Mouse (Mus musculus) liver, embryonic 11.5 days (tissue): ENCODE results near the gene Kat6b. TPM values are rescaled to one million over a fixed set of nuclear protein-coding genes. Genes with fewer than 3 reads are reported as not detected.
"Not testable (repeated sequence)": the region's sequence is repeated elsewhere in the genome, so short reads cannot be mapped to it uniquely, and the experiment has no call there.

Source experiments
- ATAC-seq: fragments of 200-750 bp; cut with Nextera tagmentation; replicated peaks from 2 replicates; pipeline ENCODE4 v1.8.0; 2017; ENCODE audit warnings: moderate number of reproducible peaks, mild to moderate bottlenecking, moderate TSS enrichment, moderate library complexity; ENCODE audit not compliant: low FRiP score
- DNase-seq: peaks from one replicate; pipeline ENCODE4 v3.0.0-alpha.2; 2017; ENCODE audit warnings: low spot score
- H3K27ac ChIP-seq: fragments of 300-500 bp; sonication (generic); 2 replicates; pipeline ENCODE4 v1.5.1; 2014; ENCODE audit warnings: mild to moderate bottlenecking, low read depth, low read length, control low read depth
- H3K27me3 ChIP-seq: fragments of 300-500 bp; sonication (generic); replicated peaks from 2 replicates; pipeline ENCODE4 v1.6.1; 2014; ENCODE audit warnings: low read length, mixed read lengths; ENCODE audit not compliant: control insufficient read depth, insufficient read depth
- H3K36me3 ChIP-seq: fragments of 300-500 bp; sonication (generic); 2 replicates; pipeline ENCODE4 v1.6.1; 2014; ENCODE audit warnings: mild to moderate bottlenecking, low read length, moderate library complexity, mixed read lengths; ENCODE audit not compliant: control insufficient read depth, insufficient read depth
- H3K4me1 ChIP-seq: fragments of 300-500 bp; sonication (generic); replicated peaks from 2 replicates; pipeline ENCODE4 v1.6.1; 2014; ENCODE audit warnings: low read length, mixed read lengths; ENCODE audit not compliant: control insufficient read depth, insufficient read depth
- H3K4me2 ChIP-seq: fragments of 300-500 bp; sonication (generic); 2 replicates; pipeline ENCODE4 v1.6.1; 2014; ENCODE audit warnings: mild to moderate bottlenecking, control low read depth, moderate library complexity
- H3K4me3 ChIP-seq: fragments of 300-500 bp; sonication (generic); 2 replicates; pipeline ENCODE4 v1.5.1; 2014; ENCODE audit warnings: low read depth, low read length, control low read depth
- H3K9ac ChIP-seq: fragments of 300-500 bp; sonication (generic); 2 replicates; pipeline ENCODE4 v1.6.1; 2014; ENCODE audit warnings: low read depth, low read length, control low read depth
- H3K9me3 ChIP-seq: fragments of 300-500 bp; sonication (generic); 2 replicates; pipeline ENCODE4 v1.6.1; 2016; ENCODE audit warnings: low read length, inconsistent platforms, mixed read lengths; ENCODE audit not compliant: control insufficient read depth
- WGBS: fragments of 180-500 bp; shearing (Covaris S2); extraction: QIAGEN DNeasy Blood & Tissue Kit; methylation state at CpG from one replicate; pipeline ENCODE4 v1.1.7; 2014; 5-methylcytosine and 5-hydroxymethylcytosine counted together
- polyA plus RNA-seq: library from polyadenylated mRNA; unstranded; fragments of >200 nt; fragmentation: Nextera tagmentation; extraction: Ambion mirVana; gene quantifications from 2 replicates; pipeline ENCODE4 v1.2.1, GENCODE M21; 2014

Gene Kat6b
- polyA plus RNA-seq, 1 experiment from 2014 or later, result 6.7 TPM

- H3K9me3 ChIP-seq, ATAC-seq, DNase-seq, H3K27me3 ChIP-seq, H3K4me3 ChIP-seq, H3K9ac ChIP-seq, H3K4me2 ChIP-seq, H3K27ac ChIP-seq, H3K4me1 ChIP-seq, H3K36me3 ChIP-seq: not testable (repeated sequence)
- 85% methylated on average over 4 of the region's 4 CpGs for WGBS
These were observed 6.6 kb upstream of the Kat6b start for GRCm38 (mm10) chr14:21474593-21475132.

GRCm38 (mm10) chr14:21477181-21477580, 4.1 kb upstream of the Kat6b start:
- DNase-seq (no peak), ATAC-seq (no peak)
- Histone ChIP-seq H3K4me2 (no peak overlapping the region), H3K27me3 (no peaks in the 10 kb centered on the region), H3K4me3 (no peak overlapping the region), H3K36me3 (no peaks in the 10 kb centered on the region), H3K4me1 (no peaks in the 10 kb centered on the region), H3K27ac (no peak overlapping the region), H3K9me3 (no peaks in the 10 kb centered on the region), H3K9ac (no peak overlapping the region)
- WGBS, result 76% methylated on average over 2 of the region's 2 CpGs

- no peak overlapping the region for H3K4me3 ChIP-seq
- no peaks in the 10 kb centered on the region for H3K27me3 ChIP-seq
- no peak for ATAC-seq
- H3K9me3 ChIP-seq, result no peaks in the 10 kb centered on the region
- H3K9ac ChIP-seq, result no peak overlapping the region
- H3K27ac ChIP-seq, result no peak overlapping the region
- no peak overlapping the region for H3K4me2 ChIP-seq
- H3K4me1 ChIP-seq, result no peaks in the 10 kb centered on the region
- 91% methylated on average over 8 of the region's 8 CpGs for WGBS
- no peaks in the 10 kb centered on the region for H3K36me3 ChIP-seq
- DNase-seq, result no peak
These were observed 1.7 kb upstream of the Kat6b start for GRCm38 (mm10) chr14:21479566-21479965.

- WGBS, result 86% methylated on average over 5 of the region's 5 CpGs
- Histone ChIP-seq H3K36me3 (no peaks in the 10 kb centered on the region), H3K4me2 (no peak overlapping the region), H3K27ac (no peak overlapping the region), H3K4me3 (no peak overlapping the region), H3K27me3 (no peaks in the 10 kb centered on the region), H3K9ac (no peak overlapping the region), H3K9me3 (no peaks in the 10 kb centered on the region), H3K4me1 (no peaks in the 10 kb centered on the region)
- ATAC-seq (no peak), DNase-seq (no peak)
These were observed 1.0 kb upstream of the Kat6b start for GRCm38 (mm10) chr14:21480191-21480590.

GRCm38 (mm10) chr14:21484199-21484598, 3.0 kb downstream of the Kat6b start:
- Histone ChIP-seq H3K4me1 (no peaks in the 10 kb centered on the region), H3K36me3 (no peaks in the 10 kb centered on the region), H3K4me2 (no peak overlapping the region), H3K9ac (no peak overlapping the region), H3K4me3 (no peak overlapping the region), H3K27ac (no peak overlapping the region), H3K27me3 (no peaks in the 10 kb centered on the region), H3K9me3 (no peaks in the 10 kb centered on the region)
- DNase-seq (no peak), ATAC-seq (no peak)
- WGBS, result 87% methylated on average over 2 of the region's 2 CpGs

- DNase-seq, result no peak
- Histone ChIP-seq H3K9me3 (no peaks in the 10 kb centered on the region), H3K9ac (no peak overlapping the region), H3K36me3 (no peaks in the 10 kb centered on the region), H3K4me2 (no peak overlapping the region), H3K4me3 (no peak overlapping the region), H3K27ac (no peak overlapping the region), H3K27me3 (no peaks in the 10 kb centered on the region), H3K4me1 (no peaks in the 10 kb centered on the region)
- 94% methylated on average over 10 of the region's 10 CpGs for WGBS
- no peak for ATAC-seq
These were observed 3.5 kb downstream of the Kat6b start for GRCm38 (mm10) chr14:21484693-21485092.

GRCm38 (mm10) chr14:21485961-21486520, 4.8 kb downstream of the Kat6b start:
- Histone ChIP-seq H3K4me1 (no peaks in the 10 kb centered on the region), H3K27me3 (no peaks in the 10 kb centered on the region), H3K9me3 (no peaks in the 10 kb centered on the region), H3K9ac (no peak overlapping the region), H3K4me3 (no peak overlapping the region), H3K27ac (no peak overlapping the region), H3K36me3 (no peaks in the 10 kb centered on the region), H3K4me2 (no peak overlapping the region)
- DNase-seq (no peak), ATAC-seq (no peak)
- 84% methylated on average over 3 of the region's 3 CpGs for WGBS

GRCm38 (mm10) chr14:21487135-21487534, 5.9 kb downstream of the Kat6b start:
- ATAC-seq, H3K9ac ChIP-seq: not testable (repeated sequence)

GRCm38 (mm10) chr14:21488426-21489115, 7.3 kb downstream of the Kat6b start:
- not testable (repeated sequence) for H3K4me1 ChIP-seq, H3K27me3 ChIP-seq, H3K4me3 ChIP-seq, ATAC-seq, H3K36me3 ChIP-seq, H3K9ac ChIP-seq, H3K4me2 ChIP-seq, H3K27ac ChIP-seq, DNase-seq, H3K9me3 ChIP-seq
- 79% methylated on average over 8 of the region's 9 CpGs for WGBS

More at GRCm38 (mm10) chr14:21487135-21487534, 5.9 kb downstream of the Kat6b start:
- not testable (repeated sequence) for H3K36me3 ChIP-seq, H3K27me3 ChIP-seq, H3K9me3 ChIP-seq, H3K4me1 ChIP-seq, H3K4me2 ChIP-seq, H3K4me3 ChIP-seq, H3K27ac ChIP-seq, DNase-seq
- 82% methylated on average over 2 of the region's 2 CpGs for WGBS
